Mouse (Mus musculus): ENCODE measurements around the gene Snx8. TPM values are rescaled to one million over a fixed set of nuclear protein-coding genes. Genes with fewer than 3 reads are reported as not detected.
"Not testable (repeated sequence)": the region's sequence is repeated elsewhere in the genome, so short reads cannot be mapped to it uniquely, and the experiment has no call there.

Snx8 gene
- total RNA-seq, 2 experiments from 2014 or later = 11.4 to 11.6 TPM

DNA sequence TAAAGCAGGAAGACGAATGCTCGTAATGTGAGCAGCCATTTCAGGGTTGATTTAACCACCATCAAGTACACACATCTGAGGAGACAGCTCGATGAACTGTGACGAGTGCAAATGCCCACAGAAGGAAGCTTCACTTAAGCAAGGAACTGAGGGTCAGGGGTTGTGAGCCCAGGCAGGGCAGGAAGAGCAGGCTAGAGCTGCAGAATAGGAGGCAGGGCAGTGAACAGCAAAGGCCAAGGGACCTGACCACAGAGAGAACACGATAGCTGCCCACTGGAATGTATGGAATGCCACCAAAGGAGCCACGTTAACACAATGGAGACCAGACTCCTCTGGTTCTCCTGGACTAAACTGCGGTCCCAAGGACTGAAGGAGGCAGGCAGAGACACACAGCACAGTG lies 5.5 kb downstream of the Snx8 start:
- no peak for DNase-seq

DNA sequence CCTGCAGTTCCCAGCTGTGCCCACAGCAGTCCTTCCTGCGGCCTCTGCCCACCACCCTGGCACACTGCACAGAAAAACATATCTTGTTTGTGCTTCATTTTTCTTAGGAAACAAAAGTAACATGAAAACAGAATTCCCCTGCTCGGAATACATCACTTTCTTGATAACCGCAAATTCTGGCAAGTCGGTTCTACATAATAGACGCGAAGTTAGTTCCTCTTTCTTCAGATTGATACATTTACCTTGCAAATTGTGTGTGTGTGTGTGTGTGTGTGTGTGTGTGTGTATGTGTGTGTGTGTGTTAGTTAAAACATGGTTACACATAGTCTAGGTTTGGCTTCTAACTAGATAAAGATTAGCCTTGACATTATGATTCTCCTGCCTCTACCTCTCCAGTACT lies 6.4 kb downstream of the Snx8 start:
- DNase-seq = no peak

DNA sequence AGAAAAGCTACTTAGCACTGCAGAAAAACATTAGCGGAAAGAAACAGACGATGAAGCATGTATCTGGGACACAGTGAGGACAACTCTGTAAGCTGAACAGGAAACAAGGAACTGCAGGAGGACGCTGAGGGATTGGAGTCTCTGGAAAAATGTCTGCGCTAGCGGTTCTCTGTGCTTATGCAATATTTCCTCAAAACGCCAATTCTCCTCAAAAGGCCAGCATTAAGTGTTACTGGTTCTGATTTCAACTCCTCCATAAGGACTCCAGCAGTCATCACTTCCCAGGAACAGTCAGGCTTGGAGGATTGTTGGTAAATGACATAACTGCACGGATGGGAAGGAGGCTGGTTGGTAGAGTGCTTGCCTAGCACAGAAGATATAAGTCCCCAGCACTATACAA lies 7.9 kb downstream of the Snx8 start:
- DNase-seq = no peak

DNA sequence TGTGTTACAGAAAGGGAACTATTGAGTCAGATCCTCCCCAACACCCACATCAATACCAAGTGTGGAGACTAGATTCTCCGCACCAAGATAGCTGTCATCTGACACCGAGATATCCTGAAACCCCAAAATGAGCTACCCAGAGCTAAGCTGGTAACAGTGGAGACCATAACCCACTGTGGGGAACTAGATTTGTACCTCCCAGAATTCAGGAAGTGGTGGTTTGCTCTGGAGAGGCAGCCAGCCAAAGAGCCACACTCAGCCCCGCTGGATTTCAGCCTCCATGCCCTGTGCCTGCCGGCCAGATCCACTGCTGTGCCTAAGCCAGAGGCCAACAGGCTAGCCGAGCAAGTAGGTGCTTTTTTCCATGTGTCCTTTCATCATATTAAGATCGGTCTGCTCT lies 9.8 kb downstream of the Snx8 start:
- no peak for DNase-seq

DNA sequence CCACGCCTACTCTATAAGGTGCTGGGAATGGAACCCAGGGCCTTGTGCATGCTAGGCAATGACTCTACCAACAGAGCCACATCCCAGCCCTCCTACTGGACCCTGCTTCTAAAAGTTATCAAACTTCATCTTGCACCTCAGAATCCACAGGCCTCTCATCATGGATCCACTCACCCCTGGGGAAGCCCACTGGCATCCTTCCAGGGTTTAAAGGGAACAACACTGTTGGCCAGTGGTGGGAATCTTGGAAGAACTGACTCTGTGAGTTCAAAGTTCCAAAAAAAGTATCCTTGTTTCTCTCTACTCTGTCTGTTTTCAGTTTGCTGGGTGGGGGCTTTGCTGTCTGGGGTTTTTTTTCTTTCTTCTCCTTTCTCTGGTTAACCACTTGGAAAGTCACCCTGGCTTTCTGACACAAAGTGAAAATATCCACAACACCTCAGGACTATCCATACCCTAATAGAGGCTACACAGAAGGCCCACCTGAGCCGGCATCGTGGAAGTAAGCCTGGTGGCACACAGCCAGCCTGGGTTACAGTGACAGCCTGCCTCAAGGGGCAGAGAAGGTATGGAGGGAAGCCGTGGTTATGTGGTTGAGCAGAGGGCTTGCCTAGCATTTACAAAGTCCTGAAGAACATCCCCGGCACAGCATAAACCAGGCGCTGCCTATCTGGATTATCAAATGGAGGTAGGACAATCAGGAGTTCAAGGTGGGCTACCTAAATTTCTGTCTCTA lies 10.8 kb downstream of the Snx8 start:
- DNase-seq = no peak

DNA sequence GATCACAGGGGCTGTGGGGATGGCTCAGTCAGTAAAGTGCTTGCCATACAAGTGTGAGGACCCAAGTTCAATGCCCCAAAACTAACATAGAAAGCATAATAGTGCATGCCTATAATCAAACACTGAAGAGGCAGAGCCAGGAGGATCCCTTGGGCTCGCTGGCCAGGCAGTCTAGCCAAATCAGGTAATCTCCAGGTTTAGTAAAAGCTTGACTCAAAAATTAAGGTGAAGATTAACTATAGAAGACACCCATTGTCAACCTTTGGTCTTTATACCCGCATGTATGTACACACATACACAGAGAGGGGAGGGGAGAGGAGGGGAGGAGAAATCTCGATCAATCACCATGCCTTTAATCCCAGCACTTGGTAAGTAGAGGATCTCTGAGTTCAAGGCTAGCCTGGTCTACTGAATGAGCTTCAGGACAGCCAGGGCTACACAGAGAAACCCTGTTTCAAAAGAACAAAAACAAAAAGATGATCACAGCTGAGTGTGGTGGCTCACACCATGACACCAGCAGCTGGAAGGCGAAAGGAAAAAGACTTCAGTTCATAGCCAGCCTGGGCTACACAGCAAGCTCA lies 13.7 kb downstream of the Snx8 start:
- no peak for DNase-seq

DNA sequence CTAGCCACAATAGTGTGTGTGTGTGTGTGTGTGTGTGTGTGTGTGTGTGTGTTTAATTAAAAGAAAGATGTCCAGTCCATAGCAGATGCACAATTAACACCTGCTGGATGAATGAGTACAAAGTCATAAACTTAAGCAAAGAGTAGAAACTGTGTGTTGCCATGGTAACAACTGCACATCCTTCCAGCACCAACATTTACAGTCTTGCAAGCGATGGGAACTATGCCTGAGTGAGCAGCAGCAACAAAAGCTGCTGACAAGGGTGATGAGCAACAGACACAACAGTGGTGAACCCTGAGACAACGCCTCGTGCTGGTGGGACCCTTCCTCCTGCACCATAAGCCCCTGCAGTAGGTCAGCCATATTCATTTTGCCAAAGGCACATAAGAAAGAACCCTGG lies 14.8 kb downstream of the Snx8 start:
- no peak for DNase-seq

DNA sequence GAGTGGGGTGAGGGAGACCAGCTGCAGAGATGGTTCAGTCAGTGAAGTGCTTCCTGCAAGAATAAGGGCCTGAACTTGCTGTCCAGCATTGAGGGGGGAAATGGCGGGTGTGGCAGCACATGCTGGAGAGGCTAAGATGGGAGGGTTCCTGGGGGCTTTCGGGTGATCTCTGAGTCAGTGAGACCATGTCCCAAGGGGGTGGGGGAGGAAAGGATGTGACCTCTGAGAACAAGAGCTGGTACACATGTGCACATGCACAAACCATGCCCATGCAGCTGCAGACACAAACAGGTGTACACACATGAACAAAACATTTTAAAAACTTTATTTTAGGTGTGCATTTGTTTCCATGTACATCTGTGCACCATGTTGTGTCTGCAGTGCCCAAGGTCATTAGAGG lies 15.4 kb downstream of the Snx8 start:
- DNase-seq = no peak

DNA sequence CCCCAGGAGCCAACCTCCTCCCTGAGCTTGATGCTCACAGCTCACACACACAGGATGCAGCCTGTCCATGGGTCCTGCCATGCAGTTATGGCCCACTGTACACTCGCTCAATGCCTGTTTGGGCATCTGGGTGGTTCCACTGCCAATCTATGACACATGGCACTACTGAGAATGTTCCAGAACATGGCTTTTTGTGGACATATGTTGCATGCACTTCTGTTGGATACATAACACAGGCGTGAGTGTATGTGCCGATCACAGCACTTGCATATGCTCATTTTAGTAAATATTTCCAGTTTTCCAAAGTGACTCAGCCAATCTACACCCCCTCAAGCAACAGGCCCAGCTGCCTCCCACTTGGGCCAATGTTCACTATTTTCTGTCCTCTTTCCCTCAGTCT lies 17.4 kb downstream of the Snx8 start:
- DNase-seq = peak; percentile 39 to 50

DNA sequence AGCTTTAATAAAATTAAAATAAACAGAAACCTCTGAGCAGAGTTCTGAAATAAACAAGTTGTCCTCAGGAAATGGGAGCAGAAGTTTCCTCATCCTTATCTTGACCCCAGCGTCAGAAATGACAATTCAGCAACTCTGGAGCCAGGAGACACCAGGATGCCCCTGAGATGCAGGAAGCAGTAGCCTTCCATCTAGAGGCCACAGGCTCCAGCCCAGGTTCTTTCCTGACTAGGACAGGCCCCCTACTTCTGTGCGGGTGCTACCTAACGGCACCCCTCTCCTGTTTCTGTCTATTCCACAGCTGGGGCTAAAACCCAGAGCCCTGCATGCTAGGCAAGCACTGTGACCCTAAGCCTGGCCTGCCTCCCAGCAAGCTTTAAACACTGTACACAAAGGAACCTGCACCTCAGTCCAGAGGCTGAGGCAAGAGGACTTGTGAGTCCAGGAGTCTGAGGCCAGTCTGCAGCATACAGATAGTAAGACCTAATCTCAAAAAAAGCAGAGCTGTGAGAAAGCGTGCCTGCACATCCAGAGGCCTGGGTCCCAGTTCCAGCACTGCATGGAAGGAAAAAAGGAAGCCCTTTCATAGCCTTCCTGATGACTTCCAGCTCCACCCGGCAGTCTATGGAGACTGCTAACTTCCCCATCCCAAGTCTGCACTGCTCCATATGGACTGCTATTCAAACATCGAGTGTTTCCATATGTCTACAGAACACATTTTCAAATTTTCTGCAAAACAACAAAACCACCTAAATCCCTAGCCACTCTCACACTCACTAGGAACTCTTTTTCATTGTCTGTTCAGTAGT lies 18.4 kb downstream of the Snx8 start:
- DNase-seq = no peak

DNA sequence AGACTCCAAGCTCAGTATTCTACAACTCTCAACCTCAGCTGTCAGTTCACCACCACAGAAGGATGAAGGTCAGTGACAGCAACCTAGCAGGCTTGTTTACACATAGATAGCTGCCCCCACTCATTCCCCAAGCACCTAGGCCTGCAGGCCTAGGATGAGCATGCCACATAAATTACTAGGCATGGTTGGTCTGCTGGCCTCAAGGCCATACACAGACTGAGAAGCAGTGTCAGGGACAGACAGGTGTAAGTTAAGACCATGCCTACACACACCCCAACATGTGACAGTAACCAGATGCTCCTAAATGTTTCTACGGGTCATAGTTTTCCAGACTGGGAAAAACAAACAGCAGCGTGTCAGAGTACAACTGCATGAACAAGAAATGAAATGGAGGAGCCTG lies 19.6 kb downstream of the Snx8 start:
- DNase-seq = no peak

DNA sequence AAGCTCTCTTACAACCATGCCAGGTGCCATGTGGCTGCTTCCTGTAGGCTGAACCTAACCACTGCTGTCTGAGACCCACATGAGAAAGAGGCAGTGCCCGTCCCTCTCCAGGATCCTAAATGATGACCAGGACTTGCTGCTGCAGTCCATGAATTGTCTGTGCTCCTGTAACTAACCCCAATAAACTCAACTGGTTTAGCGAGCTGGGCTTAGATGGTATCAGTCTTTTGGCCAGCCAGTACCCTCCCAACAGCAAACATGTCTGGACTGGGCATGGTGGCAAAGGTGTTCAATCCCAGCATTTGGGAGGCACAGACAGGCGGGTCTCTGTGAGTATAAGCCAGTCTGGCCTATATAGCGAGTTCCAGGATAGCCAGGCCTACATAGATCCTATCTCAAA lies 20.1 kb downstream of the Snx8 start:
- no peak for DNase-seq

DNA sequence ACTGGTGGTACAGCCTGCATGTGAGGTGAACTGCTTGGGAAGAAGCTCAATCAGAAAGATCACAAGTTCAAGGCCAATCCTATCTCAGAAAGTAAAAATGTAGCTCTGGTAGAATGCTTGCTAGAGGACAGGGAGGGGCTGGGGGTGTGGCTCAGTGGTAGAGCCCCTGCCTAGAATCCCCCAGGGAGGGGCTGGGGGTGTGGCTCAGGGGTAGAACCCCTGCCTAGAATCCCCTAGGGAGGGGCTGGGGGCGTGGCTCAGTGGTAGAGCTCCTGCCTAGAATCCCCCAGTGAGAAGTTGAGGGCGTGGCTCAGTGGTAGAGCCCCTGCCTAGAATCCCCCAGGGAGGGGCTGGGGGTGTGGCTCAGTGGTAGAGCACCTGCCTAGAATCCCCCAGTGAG lies 20.9 kb downstream of the Snx8 start:
- not testable (repeated sequence) for DNase-seq

DNA sequence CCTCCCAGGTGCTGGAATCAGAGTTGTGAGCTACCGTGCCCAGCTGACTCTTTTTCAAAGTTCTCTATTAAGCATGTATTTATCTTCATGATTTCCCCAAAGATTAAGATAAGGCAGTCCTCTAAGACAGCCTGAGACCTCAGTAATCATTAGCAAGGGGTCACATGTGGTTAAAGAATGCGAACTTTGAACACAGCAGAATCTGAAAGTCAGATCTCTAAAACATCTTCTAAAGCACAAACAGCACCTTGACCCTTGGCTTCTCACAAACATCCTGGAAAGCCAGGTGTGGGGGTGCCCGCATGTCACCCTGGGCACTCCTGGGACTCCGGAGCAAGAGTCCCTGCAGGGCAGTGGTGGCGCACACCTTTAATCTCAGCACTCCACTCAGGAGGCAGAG lies 24.6 kb downstream of the Snx8 start:
- no peak for DNase-seq

DNA sequence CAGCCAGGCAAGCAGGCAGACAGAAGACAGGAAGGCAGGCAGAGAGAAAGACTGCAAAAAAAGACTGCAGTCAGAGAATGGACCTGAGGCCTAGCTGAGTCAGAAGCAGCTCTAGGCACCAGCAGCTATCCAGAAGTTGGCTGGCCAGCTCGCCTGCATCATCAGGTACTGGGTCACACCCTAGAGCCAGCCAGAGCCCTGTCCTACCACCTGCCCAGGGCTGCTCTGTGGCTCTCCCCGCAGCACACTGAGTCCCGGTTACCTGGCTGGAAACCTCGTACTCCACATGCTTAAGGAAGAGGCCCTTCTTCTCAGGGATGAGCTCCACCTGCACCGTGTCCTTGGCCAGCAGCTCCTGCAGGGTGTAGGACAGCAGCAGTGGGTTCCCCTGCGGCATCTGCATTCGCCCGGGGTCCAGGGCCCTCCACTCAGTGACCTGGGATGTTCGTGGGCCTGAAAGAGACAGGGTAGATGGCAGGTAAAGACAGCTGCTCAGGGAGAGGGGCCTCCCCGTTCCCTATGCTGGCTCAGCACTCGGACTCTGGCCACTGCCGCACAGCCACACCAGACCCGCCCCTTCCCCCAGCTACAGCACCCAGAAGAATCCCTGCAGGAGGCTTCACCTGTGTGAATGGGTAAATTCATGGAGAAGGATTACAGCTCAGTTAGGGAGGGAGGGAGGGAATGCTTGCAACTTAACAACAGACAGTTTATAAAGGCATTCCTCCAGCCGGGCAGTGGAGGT lies 29.0 kb downstream of the Snx8 start:
- DNase-seq = no peak

DNA sequence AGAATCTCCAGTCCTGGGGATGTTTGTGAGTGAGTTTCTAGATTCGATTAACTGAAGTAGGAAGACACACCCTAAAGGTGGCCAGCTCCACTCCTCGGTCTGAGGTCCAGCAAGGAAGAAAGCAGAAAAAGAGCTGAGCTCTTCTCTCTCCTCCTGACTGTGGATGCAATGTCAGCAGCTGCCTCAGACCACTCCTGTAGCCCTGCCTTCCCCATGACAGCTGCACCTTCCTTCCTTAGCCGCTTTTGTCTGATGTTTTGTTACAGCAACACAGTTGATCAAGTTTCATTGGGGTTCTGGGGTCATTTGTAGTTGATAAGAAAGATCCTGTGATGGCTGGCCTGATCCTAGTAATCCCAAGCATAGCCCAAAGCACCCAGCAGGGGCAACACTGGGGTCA lies 31.6 kb downstream of the Snx8 start:
- DNase-seq = no peak

DNA sequence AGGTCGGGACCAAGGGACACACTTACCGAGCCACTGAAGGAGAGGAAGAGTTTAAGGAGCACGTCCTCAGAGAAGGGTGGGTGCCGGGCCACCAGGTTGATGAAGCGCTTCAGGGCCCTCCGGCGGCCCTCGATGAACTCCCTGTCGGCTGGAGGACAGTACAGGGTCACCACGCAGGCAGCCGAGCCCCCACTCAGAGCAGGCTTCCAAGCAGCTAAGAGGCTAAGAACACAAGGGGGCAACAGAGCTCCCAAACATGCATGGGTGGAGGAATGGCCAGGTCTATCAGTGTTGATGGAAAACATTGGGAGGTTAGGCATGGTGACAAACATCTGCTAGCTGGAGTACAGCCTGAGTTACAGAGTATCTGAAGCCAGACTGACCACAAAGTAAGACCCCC lies 33.1 kb downstream of the Snx8 start:
- DNase-seq = no peak

DNA sequence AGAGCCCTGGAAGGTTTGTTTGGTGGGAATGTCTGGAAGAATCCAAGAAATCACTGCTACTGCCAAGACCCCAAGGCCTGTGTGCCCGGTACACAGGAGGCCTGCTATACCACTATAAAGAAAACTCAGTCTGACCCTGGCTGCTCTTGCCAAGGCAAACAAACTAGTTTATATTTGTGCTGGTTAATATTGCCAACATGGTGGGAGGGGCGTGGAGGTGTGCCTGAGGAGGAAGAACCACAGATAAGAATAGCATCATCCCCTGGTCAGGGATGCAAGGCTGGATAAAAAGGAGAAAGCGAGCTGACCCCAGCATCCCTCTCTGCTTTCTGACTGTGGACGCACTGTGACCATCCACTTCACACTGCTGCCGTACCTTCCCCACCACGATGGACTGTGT lies 36.7 kb downstream of the Snx8 start:
- DNase-seq = no peak

DNA sequence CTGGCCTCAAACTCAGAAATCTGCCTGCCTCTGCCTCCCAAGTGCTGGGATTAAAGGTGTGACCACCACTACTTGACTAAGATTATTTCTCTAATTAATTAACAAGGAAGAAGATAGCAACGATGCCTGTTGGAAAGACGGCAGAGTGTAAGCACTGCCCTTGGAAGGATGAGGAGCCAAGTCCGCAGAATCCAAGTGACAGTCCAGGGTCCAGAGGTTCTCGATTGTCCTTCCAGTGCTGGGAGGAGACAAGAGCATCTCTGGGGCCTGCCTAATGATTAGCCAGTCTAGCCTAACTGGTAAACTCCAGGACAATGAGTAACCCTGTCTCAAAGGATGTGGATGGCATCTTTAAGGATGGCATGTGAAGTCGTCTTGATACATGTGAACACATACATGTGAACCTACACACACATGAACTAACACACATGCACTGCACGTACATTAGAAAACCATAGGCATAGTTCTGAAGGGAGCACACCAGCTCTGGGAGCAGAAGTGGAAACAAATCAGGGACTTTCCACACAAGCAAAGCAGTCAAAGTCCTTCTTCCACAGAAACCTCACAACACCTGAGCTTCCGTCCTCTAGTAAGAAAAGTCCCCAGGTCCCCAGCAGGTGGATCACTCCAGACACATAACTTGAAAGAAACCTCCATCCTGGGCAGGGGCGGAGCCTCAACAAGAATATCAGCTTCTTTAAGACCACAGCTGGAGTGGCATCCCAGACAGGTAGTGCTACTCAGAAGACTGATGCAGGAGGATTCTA lies 38.1 kb downstream of the Snx8 start:
- no peak for DNase-seq

DNA sequence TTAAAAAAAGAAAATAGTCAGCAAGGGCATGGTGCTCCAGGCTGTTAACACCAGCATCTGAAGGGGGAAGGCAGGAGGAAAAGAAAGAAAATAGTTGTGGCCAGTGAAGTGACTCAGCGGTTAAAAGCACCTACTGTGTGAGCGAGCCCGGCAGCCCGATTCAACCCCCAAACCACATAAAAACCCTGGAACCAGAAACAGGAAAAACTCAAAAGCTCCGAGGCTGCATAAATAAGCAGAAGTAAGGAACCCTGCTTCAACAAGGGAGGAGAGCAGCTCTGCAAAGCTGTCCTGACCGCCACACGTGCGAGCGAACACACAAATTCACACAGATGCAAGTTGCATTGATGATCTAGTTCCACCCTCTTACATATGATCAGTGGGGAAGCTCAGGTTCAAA lies 39.2 kb downstream of the Snx8 start:
- no peak for DNase-seq

DNA sequence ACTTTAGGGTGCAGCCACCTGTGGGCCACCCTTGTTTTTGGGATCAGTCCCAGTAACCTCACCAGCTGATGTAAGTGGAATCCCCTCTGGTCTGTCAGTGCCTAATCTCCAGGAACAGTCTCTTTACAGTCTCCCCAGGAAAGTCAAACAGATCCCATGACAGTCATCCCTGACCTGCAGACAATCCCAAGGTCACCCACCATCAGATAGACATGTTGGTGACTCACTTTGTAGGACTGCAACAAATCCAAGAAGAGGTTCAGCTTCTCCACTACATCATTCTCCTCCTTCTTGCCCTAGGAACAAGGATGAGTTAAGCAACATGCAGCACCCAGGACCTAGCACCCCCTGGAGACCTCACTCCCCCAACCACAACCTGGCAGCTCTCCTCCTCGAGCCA lies 43.0 kb downstream of the Snx8 start:
- DNase-seq = no peak

DNA sequence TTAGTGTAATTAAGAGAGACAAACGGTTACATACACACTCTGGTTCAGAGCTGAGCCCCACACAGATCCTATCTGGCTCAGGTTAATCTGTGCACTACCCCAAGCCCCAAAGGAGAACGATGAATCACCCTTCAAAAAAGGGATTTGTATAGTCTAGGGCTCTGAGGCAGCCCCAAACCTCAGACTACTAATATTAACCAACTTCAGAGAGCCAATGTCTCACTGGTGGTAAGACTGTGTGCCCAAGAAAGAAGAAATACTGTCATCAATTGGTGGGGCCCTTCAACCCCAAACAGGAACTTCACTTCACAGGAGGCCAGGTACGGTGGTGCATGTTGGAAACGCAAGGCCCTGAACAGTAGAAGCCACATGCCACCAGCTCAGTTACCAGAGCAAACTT lies 43.8 kb downstream of the Snx8 start:
- no peak for DNase-seq
